Mouse (Mus musculus) hindbrain, embryonic 16.5 days (tissue): ENCODE measurements around the gene Hhipl1. TPM values are rescaled to one million over a fixed set of nuclear protein-coding genes. Genes with fewer than 3 reads are reported as not detected.

ENCODE experiments used
- ATAC-seq: fragments of 200-750 bp; cut with Nextera tagmentation; 2 replicates; pipeline ENCODE4 v1.8.0; 2017; ENCODE audit warnings: moderate TSS enrichment, moderate library complexity
- H3K27ac ChIP-seq: fragments of 300-500 bp; sonication (generic); 2 replicates; pipeline ENCODE4 v1.5.1; 2014; ENCODE audit warnings: low read depth, mild to moderate bottlenecking, control low read depth, low read length, moderate library complexity
- H3K27me3 ChIP-seq: fragments of 300-500 bp; sonication (generic); replicated peaks from 2 replicates; pipeline ENCODE4 v1.6.1; 2014; ENCODE audit warnings: low read length; ENCODE audit not compliant: control insufficient read depth, insufficient read depth
- H3K36me3 ChIP-seq: fragments of 300-500 bp; sonication (generic); 2 replicates; pipeline ENCODE4 v1.6.1; 2014; ENCODE audit warnings: mild to moderate bottlenecking, low read length, moderate library complexity, mixed read lengths; ENCODE audit not compliant: control insufficient read depth, insufficient read depth
- H3K4me1 ChIP-seq: fragments of 300-500 bp; sonication (generic); 2 replicates; pipeline ENCODE4 v1.6.1; 2014; ENCODE audit warnings: low read depth, low read length; ENCODE audit not compliant: control insufficient read depth, insufficient read depth
- H3K4me2 ChIP-seq: fragments of 300-500 bp; sonication (generic); 2 replicates; pipeline ENCODE4 v1.6.1; 2014; ENCODE audit warnings: mild to moderate bottlenecking, low read length, control low read depth, moderate library complexity
- H3K4me3 ChIP-seq: fragments of 300-500 bp; sonication (generic); 2 replicates; pipeline ENCODE4 v1.5.1; 2014; ENCODE audit warnings: mild to moderate bottlenecking, low read length, control low read depth, moderate library complexity
- H3K9ac ChIP-seq: fragments of 300-500 bp; sonication (generic); 2 replicates; pipeline ENCODE4 v1.6.1; 2014; ENCODE audit warnings: low read depth, mild to moderate bottlenecking, control low read depth, low read length, moderate library complexity
- H3K9me3 ChIP-seq: fragments of 300-500 bp; sonication (generic); 2 replicates; pipeline ENCODE4 v1.6.1; 2014; ENCODE audit warnings: mild to moderate bottlenecking, low read length, moderate library complexity; ENCODE audit not compliant: control insufficient read depth
- WGBS: fragments of 180-500 bp; shearing (Covaris S2); extraction: QIAGEN DNeasy Blood & Tissue Kit; methylation state at CpG from one replicate; pipeline ENCODE4 v1.1.7; 2014; 5-methylcytosine and 5-hydroxymethylcytosine counted together
- polyA plus RNA-seq: library from polyadenylated mRNA; unstranded; fragments of >200 nt; fragmentation: Nextera tagmentation; extraction: Ambion mirVana; gene quantifications from 2 replicates; pipeline ENCODE4 v1.2.1, GENCODE M21; 2015

Gene Hhipl1
- polyA plus RNA-seq, 1 experiment from 2014 or later, result 2.6 TPM

GRCm38 (mm10) chr12:108374689-108375088 lies 68.6 kb downstream of the Hhipl1 start:
- no peaks in the 10 kb centered on the region for H3K4me1 ChIP-seq

GRCm38 (mm10) chr12:108378379-108379133 lies 72.5 kb downstream of the Hhipl1 start:
- Histone ChIP-seq H3K9me3 (no peaks in the 10 kb centered on the region), H3K36me3 (no peaks in the 10 kb centered on the region), H3K4me2 (no peak overlapping the region), H3K4me1 (no peaks in the 10 kb centered on the region), H3K4me3 (no peak overlapping the region), H3K27me3 (no peaks in the 10 kb centered on the region), H3K9ac (no peak overlapping the region), H3K27ac (no peak overlapping the region)
- no peak for ATAC-seq
- 82% methylated on average over 13 of the region's 13 CpGs for WGBS

More at GRCm38 (mm10) chr12:108374689-108375088, 68.6 kb downstream of the Hhipl1 start:
- Histone ChIP-seq H3K4me2 (no peak overlapping the region), H3K4me3 (no peak overlapping the region), H3K36me3 (no peaks in the 10 kb centered on the region), H3K27me3 (no peaks in the 10 kb centered on the region), H3K9me3 (no peaks in the 10 kb centered on the region), H3K9ac (no peak overlapping the region), H3K27ac (no peak overlapping the region)
- 73% methylated on average over 8 of the region's 8 CpGs for WGBS
- no peak for ATAC-seq

Other genes starting within 250 kb of the Hhipl1 start
- gene Setd3, start 127.0 kb upstream of the Hhipl1 start, polyA plus RNA-seq, result 93.6 and 97.6 TPM in 2 replicates
- 2.2 and 2.6 TPM in 2 replicates for gene Ccnk, start 126.7 kb upstream of the Hhipl1 start, polyA plus RNA-seq
- 7.5 and 10.2 TPM in 2 replicates for gene Ccdc85c, start 30.8 kb upstream of the Hhipl1 start, polyA plus RNA-seq
- 38.3 and 40.1 TPM in 2 replicates for gene Cyp46a1, start 28.1 kb downstream of the Hhipl1 start, polyA plus RNA-seq
- gene Eml1, start 64.7 kb downstream of the Hhipl1 start, polyA plus RNA-seq, result 59.3 and 62.3 TPM in 2 replicates
- 186 and 204 TPM in 2 replicates for gene Evl, start 248.4 kb downstream of the Hhipl1 start, polyA plus RNA-seq